Mouse (Mus musculus) intestine, embryonic 15.5 days (tissue): ENCODE measurements around the gene Rara. TPM values are rescaled to one million over a fixed set of nuclear protein-coding genes. Genes with fewer than 3 reads are reported as not detected.
A peak's percentile ranks its signal among the peaks of the same experiment; 100 is the strongest.

Experiments used
- ATAC-seq: fragments of 200-750 bp; cut with Nextera tagmentation; 2 replicates; pipeline ENCODE4 v1.8.0; 2017; ENCODE audit warnings: moderate TSS enrichment, moderate library complexity
- H3K27ac ChIP-seq: fragments of 300-500 bp; sonication (generic); 2 replicates; pipeline ENCODE4 v1.5.1; 2015; ENCODE audit warnings: mild to moderate bottlenecking, inconsistent platforms
- H3K27me3 ChIP-seq: fragments of 300-500 bp; sonication (generic); replicated peaks from 2 replicates; pipeline ENCODE4 v1.6.1; 2015; ENCODE audit warnings: inconsistent platforms
- H3K36me3 ChIP-seq: fragments of 300-500 bp; sonication (generic); 2 replicates; pipeline ENCODE4 v1.6.1; 2015; ENCODE audit warnings: inconsistent platforms
- H3K4me1 ChIP-seq: fragments of 300-500 bp; sonication (generic); replicated peaks from 2 replicates; pipeline ENCODE4 v1.6.1; 2015; ENCODE audit warnings: inconsistent platforms
- H3K4me2 ChIP-seq: fragments of 300-500 bp; sonication (generic); replicated peaks from 2 replicates; pipeline ENCODE4 v1.6.1; 2015; ENCODE audit warnings: mild to moderate bottlenecking, inconsistent platforms
- H3K4me3 ChIP-seq: fragments of 300-500 bp; sonication (generic); replicated peaks from 2 replicates; pipeline ENCODE4 v1.5.1; 2015; ENCODE audit warnings: inconsistent platforms
- H3K9ac ChIP-seq: fragments of 300-500 bp; sonication (generic); 2 replicates; pipeline ENCODE4 v1.6.1; 2015; ENCODE audit warnings: inconsistent platforms
- H3K9me3 ChIP-seq: fragments of 300-500 bp; sonication (generic); 2 replicates; pipeline ENCODE4 v1.6.1; 2016; ENCODE audit warnings: inconsistent platforms
- WGBS: fragments of 180-500 bp; shearing (Covaris S2); methylation state at CpG from one replicate; pipeline ENCODE4 v1.1.7; 2015; 5-methylcytosine and 5-hydroxymethylcytosine counted together
- polyA plus RNA-seq: library from polyadenylated mRNA; unstranded; fragments of >200 nt; fragmentation: Nextera tagmentation; extraction: Ambion mirVana; gene quantifications from 2 replicates; pipeline ENCODE4 v1.2.1, GENCODE M21; 2015

The Rara gene
- polyA plus RNA-seq, 1 experiment from 2014 or later, result 31.5 TPM

- Histone ChIP-seq H3K9ac (no peak overlapping the region), H3K4me1 (no peaks in the 10 kb centered on the region), H3K9me3 (no peaks in the 10 kb centered on the region), H3K4me2 (no peak overlapping the region), H3K4me3 (no peak overlapping the region), H3K36me3 (peaks cover 38% of the 10 kb centered on the region), H3K27ac (no peak overlapping the region), H3K27me3 (no peaks in the 10 kb centered on the region)
- WGBS, result 72% methylated on average over 4 of the region's 4 CpGs
- ATAC-seq, result no peak
Measured at GRCm38 (mm10) chr11:99010124-99010523, 82.5 kb downstream of the Rara start.

GRCm38 (mm10) chr11:99010706-99011105 lies 83.1 kb downstream of the Rara start:
- no peak overlapping the region for H3K4me3 ChIP-seq
- H3K4me2 ChIP-seq, result no peak overlapping the region
- WGBS, result 94% methylated on average over 5 of the region's 5 CpGs
- no peak overlapping the region for H3K27ac ChIP-seq
- H3K27me3 ChIP-seq, result no peaks in the 10 kb centered on the region
- no peaks in the 10 kb centered on the region for H3K9me3 ChIP-seq
- H3K4me1 ChIP-seq, result no peaks in the 10 kb centered on the region
- H3K36me3 ChIP-seq, result peaks cover 39% of the 10 kb centered on the region
- ATAC-seq, result no peak
- H3K9ac ChIP-seq, result no peak overlapping the region

GRCm38 (mm10) chr11:99013856-99014255 lies 86.2 kb downstream of the Rara start:
- H3K4me3 ChIP-seq, result no peak overlapping the region
- 95% methylated on average over 1 of the region's 1 CpGs for WGBS
- no peak for ATAC-seq

GRCm38 (mm10) chr11:99019844-99020243 lies 92.2 kb downstream of the Rara start:
- no peaks in the 10 kb centered on the region for H3K27me3 ChIP-seq
- no peak overlapping the region for H3K9ac ChIP-seq
- peaks cover 26% of the 10 kb centered on the region for H3K36me3 ChIP-seq
- no peaks in the 10 kb centered on the region for H3K9me3 ChIP-seq
- H3K4me2 ChIP-seq, result no peak overlapping the region
- ATAC-seq, result no peak
- H3K4me1 ChIP-seq, result no peaks in the 10 kb centered on the region
- WGBS, result 92% methylated on average over 6 of the region's 6 CpGs
- H3K27ac ChIP-seq, result no peak overlapping the region
- H3K4me3 ChIP-seq, result no peak overlapping the region

More at GRCm38 (mm10) chr11:99013856-99014255, 86.2 kb downstream of the Rara start:
- no peaks in the 10 kb centered on the region for H3K4me1 ChIP-seq
- H3K27ac ChIP-seq, result no peak overlapping the region
- H3K9ac ChIP-seq, result no peak overlapping the region
- no peaks in the 10 kb centered on the region for H3K27me3 ChIP-seq
- peaks cover 48% of the 10 kb centered on the region for H3K36me3 ChIP-seq
- no peaks in the 10 kb centered on the region for H3K9me3 ChIP-seq
- H3K4me2 ChIP-seq, result no peak overlapping the region

- Histone ChIP-seq H3K9me3 (no peaks in the 10 kb centered on the region), H3K4me1 (no peaks in the 10 kb centered on the region), H3K9ac (peak overlapping the region; percentile 73; the same call in 1 of the 2 replicates), H3K4me3 (peak overlapping the region; percentile 74), H3K27me3 (no peaks in the 10 kb centered on the region), H3K4me2 (peak overlapping the region; percentile 48), H3K36me3 (peaks cover 18% of the 10 kb centered on the region), H3K27ac (no peak overlapping the region)
- no peak for ATAC-seq
- 65% methylated on average over 5 of the region's 5 CpGs for WGBS
Measured at GRCm38 (mm10) chr11:99022384-99022933, 94.8 kb downstream of the Rara start.

- Histone ChIP-seq H3K4me2 (peak overlapping the region; percentile 48), H3K4me3 (peak overlapping the region; percentile 74), H3K9me3 (no peaks in the 10 kb centered on the region), H3K27ac (no peak overlapping the region), H3K36me3 (peaks cover 12% of the 10 kb centered on the region), H3K4me1 (no peaks in the 10 kb centered on the region), H3K27me3 (no peaks in the 10 kb centered on the region), H3K9ac (peak overlapping the region; percentile 73)
- WGBS, result 2% methylated on average over 4 of the region's 4 CpGs
- ATAC-seq, result no peak
Measured at GRCm38 (mm10) chr11:99023094-99023493, 95.5 kb downstream of the Rara start.

GRCm38 (mm10) chr11:99023500-99024467 lies 96.2 kb downstream of the Rara start, which contains the start of gene Top2a:
Top2a (minus strand) TSS chr11:99024189.
- no peaks in the 10 kb centered on the region for H3K27me3 ChIP-seq
- WGBS, result under 1% methylated on average over 54 of the region's 54 CpGs
- H3K4me2 ChIP-seq, result peak within 1 kb of the TSS; percentile 52
- H3K36me3 ChIP-seq, result peaks cover 6% of the 10 kb centered on the region
- H3K27ac ChIP-seq, result peak within 1 kb of the TSS; percentile 63
- peak; percentile 97 for ATAC-seq
- no peaks in the 10 kb centered on the region for H3K9me3 ChIP-seq
- peak within 1 kb of the TSS; percentile 73 for H3K9ac ChIP-seq
- peak within 1 kb of the TSS; percentile 74 for H3K4me3 ChIP-seq
- no peaks in the 10 kb centered on the region for H3K4me1 ChIP-seq

Other genes with a start within 250 kb of the Rara start
- 195 and 202 TPM in 2 replicates for gene Psmd3, start 245.3 kb upstream of the Rara start, polyA plus RNA-seq
- gene Csf3, start 226.6 kb upstream of the Rara start, polyA plus RNA-seq, result not detected in 2 replicates
- gene Med24, start 198.4 kb upstream of the Rara start, polyA plus RNA-seq, result 39.6 and 42.5 TPM in 2 replicates
- gene Thra, start 187.2 kb upstream of the Rara start, polyA plus RNA-seq, result 42.7 and 45.5 TPM in 2 replicates
- gene Nr1d1, start 152.5 kb upstream of the Rara start, polyA plus RNA-seq, result 2.6 and 2.7 TPM in 2 replicates
- 18.9 and 19.7 TPM in 2 replicates for gene Msl1, start 132.3 kb upstream of the Rara start, polyA plus RNA-seq
- gene Casc3, start 122.9 kb upstream of the Rara start, polyA plus RNA-seq, result 28.2 and 29.8 TPM in 2 replicates
- 1.1 and 1.2 TPM in 2 replicates for gene Rapgefl1, start 91.0 kb upstream of the Rara start, polyA plus RNA-seq
- gene Wipf2, start 64.2 kb upstream of the Rara start, polyA plus RNA-seq, result 3.7 and 4.2 TPM in 2 replicates
- 24.0 and 26.7 TPM in 2 replicates for gene Cdc6, start 20.0 kb upstream of the Rara start, polyA plus RNA-seq
- 0.20 and 0.35 TPM in 2 replicates for gene Gjd3, start 55.2 kb downstream of the Rara start, polyA plus RNA-seq
- gene Top2a, start 96.4 kb downstream of the Rara start, polyA plus RNA-seq, result 183 and 194 TPM in 2 replicates
- gene Igfbp4, start 113.4 kb downstream of the Rara start, polyA plus RNA-seq, result 426 and 441 TPM in 2 replicates
- 0.58 and 0.93 TPM in 2 replicates for gene Tns4, start 161.5 kb downstream of the Rara start, polyA plus RNA-seq
- gene Ccr7, start 227.3 kb downstream of the Rara start, polyA plus RNA-seq, result 0.43 and 0.87 TPM in 2 replicates